Mouse (Mus musculus) liver, embryonic 12.5 days (tissue): ENCODE measurements around the gene Krtap3-2. TPM values are rescaled to one million over a fixed set of nuclear protein-coding genes. Genes with fewer than 3 reads are reported as not detected.
"Not testable (repeated sequence)": the region's sequence is repeated elsewhere in the genome, so short reads cannot be mapped to it uniquely, and the experiment has no call there.

Experiments
- ATAC-seq: fragments of 200-750 bp; cut with Nextera tagmentation; 2 replicates; pipeline ENCODE4 v1.8.0; 2017; ENCODE audit warnings: moderate number of reproducible peaks, mild to moderate bottlenecking, moderate library complexity
- H3K27ac ChIP-seq: fragments of 300-500 bp; sonication (generic); 2 replicates; pipeline ENCODE4 v1.5.1; 2016; ENCODE audit warnings: mild to moderate bottlenecking
- H3K27me3 ChIP-seq: fragments of 300-500 bp; sonication (generic); replicated peaks from 2 replicates; pipeline ENCODE4 v1.6.1; 2016; ENCODE audit warnings: mild to moderate bottlenecking, moderate library complexity
- H3K36me3 ChIP-seq: fragments of 300-500 bp; sonication (generic); 2 replicates; pipeline ENCODE4 v1.6.1; 2016; ENCODE audit warnings: mild to moderate bottlenecking, moderate library complexity
- H3K4me1 ChIP-seq: fragments of 300-500 bp; sonication (generic); 2 replicates; pipeline ENCODE4 v1.6.1; 2016
- H3K4me2 ChIP-seq: fragments of 300-500 bp; sonication (generic); 2 replicates; pipeline ENCODE4 v1.6.1; 2016; ENCODE audit warnings: mild to moderate bottlenecking, moderate library complexity
- H3K4me3 ChIP-seq: fragments of 300-500 bp; sonication (generic); 2 replicates; pipeline ENCODE4 v1.5.1; 2016; ENCODE audit warnings: mild to moderate bottlenecking, moderate library complexity
- H3K9ac ChIP-seq: fragments of 300-500 bp; sonication (generic); 2 replicates; pipeline ENCODE4 v1.6.1; 2016; ENCODE audit warnings: mild to moderate bottlenecking, moderate library complexity
- H3K9me3 ChIP-seq: fragments of 300-500 bp; sonication (generic); replicated peaks from 2 replicates; pipeline ENCODE4 v1.6.1; 2016; ENCODE audit warnings: mild to moderate bottlenecking, moderate library complexity
- WGBS: fragments of 180-500 bp; shearing (Covaris S2); methylation state at CpG from one replicate; pipeline ENCODE4 v1.1.7; 2016; ENCODE audit not compliant: insufficient replicate concordance; 5-methylcytosine and 5-hydroxymethylcytosine counted together
- polyA plus RNA-seq: library from polyadenylated mRNA; unstranded; fragments of >200 nt; fragmentation: Nextera tagmentation; extraction: Ambion mirVana; gene quantifications from 2 replicates; pipeline ENCODE4 v1.2.1, GENCODE M21; 2016

Gene Krtap3-2
- polyA plus RNA-seq: not detected in 2 replicates

DNA sequence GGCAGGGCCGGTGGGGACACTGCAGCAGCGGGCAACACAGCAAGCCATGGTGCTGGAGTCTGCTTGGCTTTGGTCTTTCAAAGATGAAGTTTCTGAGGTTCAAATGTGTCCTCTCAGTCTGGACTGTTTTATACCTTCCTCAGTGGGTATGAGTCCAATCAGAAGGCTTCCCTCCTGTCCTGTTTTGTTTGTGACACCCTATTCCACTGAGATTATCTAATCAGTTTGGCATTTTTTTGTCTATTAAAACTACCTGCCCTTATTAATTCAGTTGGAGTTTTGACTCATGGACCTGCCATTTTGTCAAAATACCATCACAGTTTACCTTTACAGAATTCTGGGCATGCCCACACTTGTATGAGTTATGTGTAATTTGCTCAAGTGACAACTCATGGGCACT lies at the start of gene Krtap3-2:
Gene Krtap3-2 (minus strand): TSS at position 101 of the 400 bp plus-strand sequence.
- 53% methylated on average over 2 of the region's 2 CpGs for WGBS
- H3K27ac ChIP-seq: no peak within 1 kb of the TSS
- H3K36me3 ChIP-seq: no peaks in the 10 kb centered on the region
- H3K4me2 ChIP-seq: no peak within 1 kb of the TSS
- H3K4me1 ChIP-seq: no peaks in the 10 kb centered on the region
- no peak within 1 kb of the TSS for H3K4me3 ChIP-seq
- no peak for ATAC-seq
- H3K9me3 ChIP-seq: no peaks in the 10 kb centered on the region
- no peaks in the 10 kb centered on the region for H3K27me3 ChIP-seq
- no peak within 1 kb of the TSS for H3K9ac ChIP-seq

- H3K27me3 ChIP-seq, H3K4me2 ChIP-seq, ATAC-seq, H3K9me3 ChIP-seq, H3K4me1 ChIP-seq, H3K4me3 ChIP-seq, H3K27ac ChIP-seq, H3K36me3 ChIP-seq, H3K9ac ChIP-seq: not testable (repeated sequence)
- 23% methylated on average over 1 of the region's 1 CpGs for WGBS
Measured at GRCm38 (mm10) chr11:99603208-99603607, 46.6 kb upstream of the Krtap3-2 start, which contains the start of gene Gm11938. Gene Gm11938 (minus strand): TSS chr11:99603308.

GRCm38 (mm10) chr11:99597742-99598141 lies 41.1 kb upstream of the Krtap3-2 start, which contains the start of gene Krtap9-3:
Gene Krtap9-3 (minus strand): TSS chr11:99598105.
- not testable (repeated sequence) for ATAC-seq, H3K27ac ChIP-seq, H3K4me2 ChIP-seq, H3K36me3 ChIP-seq, H3K9ac ChIP-seq, H3K4me1 ChIP-seq, H3K9me3 ChIP-seq, H3K27me3 ChIP-seq, H3K4me3 ChIP-seq
- 58% methylated on average over 4 of the region's 6 CpGs for WGBS

DNA sequence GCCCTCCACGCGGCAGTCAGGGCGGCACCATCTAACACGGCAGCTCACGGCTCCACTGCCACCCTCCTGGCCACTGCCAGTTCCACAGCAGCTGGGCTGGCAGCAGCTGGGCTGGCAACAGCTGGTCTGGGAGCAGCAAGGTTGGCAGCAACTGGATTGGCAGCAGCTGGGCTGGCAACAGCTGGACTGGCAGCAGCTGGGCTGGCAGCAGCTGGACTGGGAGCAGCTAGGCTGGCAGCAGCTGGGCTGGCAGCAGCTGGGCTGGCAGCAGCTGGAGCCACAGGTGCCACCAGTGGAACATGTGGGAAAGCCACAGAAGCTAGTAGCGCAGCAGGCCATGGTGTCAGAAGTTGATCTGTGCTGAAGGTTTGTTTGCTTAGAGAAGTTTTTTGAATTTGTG lies 34.3 kb upstream of the Krtap3-2 start, which contains the start of gene Krtap1-3:
Gene Krtap1-3 (minus strand): TSS at position 359 of the 400 bp plus-strand sequence.
- H3K4me2 ChIP-seq: no peak within 1 kb of the TSS
- H3K9me3 ChIP-seq: no peaks in the 10 kb centered on the region
- H3K27ac ChIP-seq: no peak within 1 kb of the TSS
- no peak within 1 kb of the TSS for H3K4me3 ChIP-seq
- H3K36me3 ChIP-seq: no peaks in the 10 kb centered on the region
- H3K4me1 ChIP-seq: no peaks in the 10 kb centered on the region
- H3K27me3 ChIP-seq: no peaks in the 10 kb centered on the region
- no peak within 1 kb of the TSS for H3K9ac ChIP-seq
- ATAC-seq: no peak
- WGBS: 77% methylated on average over 6 of the region's 6 CpGs

- Histone ChIP-seq H3K27ac (no peak overlapping the region), H3K4me3 (no peak overlapping the region), H3K36me3 (no peaks in the 10 kb centered on the region), H3K27me3 (no peaks in the 10 kb centered on the region), H3K4me1 (no peaks in the 10 kb centered on the region), H3K9me3 (no peaks in the 10 kb centered on the region), H3K4me2 (no peak overlapping the region), H3K9ac (no peak overlapping the region)
- ATAC-seq: no peak
- WGBS: 77% methylated on average over 7 of the region's 7 CpGs
Measured at GRCm38 (mm10) chr11:99585096-99585495, 28.4 kb upstream of the Krtap3-2 start.

DNA sequence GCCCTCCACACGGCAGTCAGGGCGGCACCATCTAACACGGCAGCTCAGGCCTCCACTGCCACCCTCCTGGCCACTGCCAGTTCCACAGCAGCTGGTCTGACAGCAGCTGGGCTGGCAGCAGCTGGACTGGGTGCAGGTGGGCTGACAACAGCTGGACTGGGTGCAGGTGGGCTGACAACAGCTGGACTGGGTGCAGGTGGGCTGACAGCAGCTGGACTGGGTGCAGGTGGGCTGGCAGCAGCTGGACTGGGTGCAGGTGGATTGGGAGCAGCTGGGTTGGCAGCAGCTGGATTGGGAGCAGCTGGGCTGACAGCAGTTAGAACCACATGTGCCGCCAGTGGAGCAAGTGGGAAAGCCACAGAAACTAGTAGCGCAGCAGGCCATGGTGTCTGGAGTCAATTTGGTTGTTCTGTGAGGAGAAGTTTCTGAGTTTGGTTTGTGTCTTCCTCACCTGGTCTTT lies 26.6 kb upstream of the Krtap3-2 start, which contains the start of gene Krtap1-4:
Gene Krtap1-4 (minus strand): TSS at position 410 of the 460 bp plus-strand sequence.
- H3K27ac ChIP-seq: no peak within 1 kb of the TSS
- H3K36me3 ChIP-seq: no peaks in the 10 kb centered on the region
- no peaks in the 10 kb centered on the region for H3K9me3 ChIP-seq
- no peaks in the 10 kb centered on the region for H3K27me3 ChIP-seq
- no peak within 1 kb of the TSS for H3K4me2 ChIP-seq
- H3K9ac ChIP-seq: no peak within 1 kb of the TSS
- H3K4me3 ChIP-seq: no peak within 1 kb of the TSS
- no peak for ATAC-seq
- 75% methylated on average over 5 of the region's 5 CpGs for WGBS
- H3K4me1 ChIP-seq: no peaks in the 10 kb centered on the region

DNA sequence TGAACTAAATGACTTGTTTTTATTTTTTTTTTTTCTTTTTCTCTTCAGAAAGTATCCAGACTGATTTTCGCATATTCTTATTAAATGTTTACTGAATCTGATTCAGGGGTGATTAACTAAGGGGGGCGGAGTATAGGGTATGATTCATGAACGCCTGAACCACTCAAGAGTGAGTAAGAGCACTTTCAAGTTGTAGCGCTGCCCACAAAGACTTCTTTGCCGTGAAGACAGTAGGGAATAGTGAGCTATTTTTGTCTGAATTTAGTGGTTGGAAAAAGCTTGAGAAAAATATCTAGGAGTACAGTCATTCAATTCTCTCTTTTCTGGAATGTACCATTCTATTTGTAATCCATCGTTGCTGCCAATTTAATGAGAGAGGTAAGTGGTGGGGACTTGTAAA lies 24.9 kb upstream of the Krtap3-2 start:
- ATAC-seq: no peak
- Histone ChIP-seq H3K27ac (no peak overlapping the region), H3K27me3 (no peaks in the 10 kb centered on the region), H3K4me3 (no peak overlapping the region), H3K9me3 (no peaks in the 10 kb centered on the region), H3K36me3 (no peaks in the 10 kb centered on the region), H3K4me1 (no peaks in the 10 kb centered on the region), H3K4me2 (no peak overlapping the region), H3K9ac (no peak overlapping the region)
- 70% methylated on average over 6 of the region's 6 CpGs for WGBS

DNA sequence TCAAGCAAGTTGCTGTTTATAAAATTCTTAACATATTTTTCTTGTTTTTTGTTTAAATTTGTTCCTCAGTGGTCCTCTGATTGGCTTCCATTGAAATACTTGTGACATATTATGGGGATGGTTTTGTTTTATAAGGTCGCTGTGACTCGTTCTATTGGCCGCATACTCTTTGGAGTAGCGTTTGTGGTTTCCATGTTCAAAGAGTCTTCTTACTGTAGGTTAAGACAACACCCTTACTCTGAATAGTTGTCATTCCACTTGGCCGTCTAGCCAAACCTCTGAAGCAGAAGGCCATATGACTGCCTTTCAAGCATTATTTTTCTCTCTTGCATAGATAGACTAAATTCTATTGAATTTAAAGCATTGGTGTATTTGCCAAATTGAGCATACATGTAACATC lies 24.4 kb upstream of the Krtap3-2 start:
- ATAC-seq: no peak
- H3K27me3 ChIP-seq: no peaks in the 10 kb centered on the region
- 82% methylated on average over 5 of the region's 5 CpGs for WGBS
- H3K9ac ChIP-seq: no peak overlapping the region
- no peak overlapping the region for H3K4me3 ChIP-seq
- no peaks in the 10 kb centered on the region for H3K9me3 ChIP-seq
- H3K4me1 ChIP-seq: no peaks in the 10 kb centered on the region
- no peaks in the 10 kb centered on the region for H3K36me3 ChIP-seq
- no peak overlapping the region for H3K27ac ChIP-seq
- no peak overlapping the region for H3K4me2 ChIP-seq

- Histone ChIP-seq H3K27ac (no peak within 1 kb of the TSS), H3K4me1 (no peaks in the 10 kb centered on the region), H3K27me3 (no peaks in the 10 kb centered on the region), H3K9ac (no peak within 1 kb of the TSS), H3K4me2 (no peak within 1 kb of the TSS), H3K36me3 (no peaks in the 10 kb centered on the region), H3K9me3 (no peaks in the 10 kb centered on the region), H3K4me3 (no peak within 1 kb of the TSS)
- no peak for ATAC-seq
- WGBS: 74% methylated on average over 3 of the region's 6 CpGs
Measured at GRCm38 (mm10) chr11:99580636-99581035, 24.0 kb upstream of the Krtap3-2 start, which contains the start of gene Krtap1-5. Gene Krtap1-5 (minus strand): TSS chr11:99581016.

DNA sequence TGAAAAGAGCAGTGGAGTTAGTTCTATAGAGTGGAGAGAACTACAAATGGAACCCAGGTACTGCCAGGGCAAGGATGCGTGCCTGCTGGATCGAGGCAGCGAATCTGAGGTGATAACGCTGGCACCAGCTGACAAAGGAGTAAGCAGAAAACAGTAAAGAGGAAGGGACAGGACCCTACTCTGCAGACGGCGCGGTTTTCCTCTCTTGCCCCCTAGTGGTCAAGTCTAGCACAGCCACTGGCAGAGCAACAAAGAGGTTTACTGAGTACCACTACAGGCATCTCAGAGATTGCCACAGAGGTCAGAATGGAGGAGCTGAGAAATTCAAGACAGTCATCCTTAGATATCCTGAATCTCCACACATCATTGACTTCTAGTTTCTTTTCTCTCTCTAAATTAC lies 17.5 kb upstream of the Krtap3-2 start:
- Histone ChIP-seq H3K4me1 (no peaks in the 10 kb centered on the region), H3K4me3 (no peak overlapping the region), H3K27me3 (no peaks in the 10 kb centered on the region), H3K9me3 (no peaks in the 10 kb centered on the region), H3K36me3 (no peaks in the 10 kb centered on the region), H3K27ac (no peak overlapping the region), H3K4me2 (no peak overlapping the region), H3K9ac (no peak overlapping the region)
- no peak for ATAC-seq
- WGBS: 2% methylated on average over 7 of the region's 7 CpGs

DNA sequence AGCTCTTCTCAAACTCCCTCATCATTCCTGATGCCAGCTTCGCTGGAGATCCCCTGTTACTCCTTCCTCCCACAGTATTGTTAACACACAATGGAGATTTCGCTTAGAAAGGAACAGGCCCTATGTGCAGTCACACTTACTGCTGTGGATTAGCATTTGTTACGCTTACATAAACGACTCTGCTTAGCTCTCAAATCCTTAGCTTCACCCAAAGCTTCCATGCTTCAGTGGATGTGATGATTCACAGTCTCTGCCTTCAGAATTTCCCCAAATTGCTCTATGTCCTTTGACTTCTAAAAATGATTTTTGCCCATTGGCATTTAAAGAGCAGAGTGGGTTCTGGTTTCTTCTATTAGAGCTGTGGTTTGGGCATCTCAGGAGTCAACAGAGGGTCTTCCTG lies 16.5 kb upstream of the Krtap3-2 start:
- H3K27ac ChIP-seq: no peak overlapping the region
- no peaks in the 10 kb centered on the region for H3K36me3 ChIP-seq
- no peak for ATAC-seq
- H3K4me1 ChIP-seq: no peaks in the 10 kb centered on the region
- H3K9me3 ChIP-seq: no peaks in the 10 kb centered on the region
- no peak overlapping the region for H3K9ac ChIP-seq
- H3K27me3 ChIP-seq: no peaks in the 10 kb centered on the region
- no peak overlapping the region for H3K4me3 ChIP-seq
- H3K4me2 ChIP-seq: no peak overlapping the region
- WGBS: 57% methylated on average over 4 of the region's 4 CpGs

GRCm38 (mm10) chr11:99566530-99566929 lies 9.9 kb upstream of the Krtap3-2 start, which contains the start of gene Krtap3-1:
Gene Krtap3-1 (minus strand): TSS chr11:99566630.
- H3K27me3 ChIP-seq: no peaks in the 10 kb centered on the region
- H3K27ac ChIP-seq: no peak within 1 kb of the TSS
- ATAC-seq: no peak
- H3K4me1 ChIP-seq: no peaks in the 10 kb centered on the region
- no peak within 1 kb of the TSS for H3K9ac ChIP-seq
- H3K36me3 ChIP-seq: no peaks in the 10 kb centered on the region
- 79% methylated on average over 7 of the region's 7 CpGs for WGBS
- no peak within 1 kb of the TSS for H3K4me2 ChIP-seq
- no peak within 1 kb of the TSS for H3K4me3 ChIP-seq
- H3K9me3 ChIP-seq: no peaks in the 10 kb centered on the region

GRCm38 (mm10) chr11:99562580-99562979 lies 5.9 kb upstream of the Krtap3-2 start:
- no peak for ATAC-seq
- Histone ChIP-seq H3K27me3 (no peaks in the 10 kb centered on the region), H3K4me3 (no peak overlapping the region), H3K36me3 (no peaks in the 10 kb centered on the region), H3K9me3 (no peaks in the 10 kb centered on the region), H3K4me1 (no peaks in the 10 kb centered on the region), H3K9ac (no peak overlapping the region), H3K27ac (no peak overlapping the region), H3K4me2 (no peak overlapping the region)
- WGBS: 67% methylated on average over 6 of the region's 6 CpGs
